Mouse (Mus musculus): ENCODE data around the gene Rab31. TPM values are rescaled to one million over a fixed set of nuclear protein-coding genes. Genes with fewer than 3 reads are reported as not detected.

Rab31 gene
- total and polyA plus RNA-seq, 3 experiments = 0.79 to 2.8 (median 1.2) TPM

DNA sequence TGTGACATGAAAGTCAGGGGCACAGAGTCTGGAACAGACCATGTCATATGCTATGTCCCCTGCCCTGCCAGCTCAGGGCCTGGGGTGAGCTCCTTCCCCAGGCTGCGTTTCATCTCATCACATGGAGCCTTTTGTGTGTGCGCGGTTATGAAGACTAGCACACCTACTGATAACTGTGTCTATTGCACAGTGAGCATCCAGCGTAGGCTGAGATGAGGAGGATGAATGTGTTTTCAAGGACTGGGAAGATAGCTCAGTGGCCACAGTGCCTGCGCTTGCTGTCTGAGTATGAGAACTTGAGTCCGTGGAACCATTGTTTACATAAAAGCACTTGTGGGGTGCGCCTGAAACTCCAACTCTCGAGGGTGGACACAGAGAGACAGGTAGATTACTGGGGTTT is 96.0 kb downstream of the Rab31 start:
- H3K27ac ChIP-seq (ENCODE audit: insufficient read depth, low read depth) = no peak overlapping the region

DNA sequence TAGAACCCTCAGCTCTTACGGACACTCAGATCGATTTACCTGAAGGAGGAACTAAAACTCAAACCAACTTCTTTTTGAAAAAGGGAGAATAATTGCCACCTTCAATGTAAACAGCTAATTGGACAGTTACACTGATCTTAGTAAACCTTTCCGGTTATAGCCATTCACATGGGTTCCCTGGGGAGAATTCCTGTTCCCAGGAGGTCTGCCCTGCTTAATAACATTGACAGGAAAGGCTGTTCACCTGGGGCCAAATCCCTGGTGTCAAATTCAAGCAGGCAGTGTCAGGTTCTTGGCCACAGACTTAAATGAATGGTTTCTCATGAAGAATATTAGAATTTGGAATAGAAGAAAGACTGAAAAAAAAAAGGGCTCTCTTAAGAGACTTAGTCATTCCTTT is 96.6 kb downstream of the Rab31 start:
- DNase-seq (ENCODE audit: extremely low read depth) = no peak
- dilution Hi-C loops (cut with MboI; ENCODE audit: extremely low pct_ligation_motif_present, extremely low pct_unique_long_range_greater_than_20kb, low sequenced_read_pairs) = no loop called here
- no peak overlapping the region for H3K27ac ChIP-seq (ENCODE audit: insufficient read depth, low read depth)
- no peaks in the 10 kb centered on the region for H3K27me3 ChIP-seq (replicated peaks)
- H3K4me1 ChIP-seq (ENCODE audit: control insufficient read depth in 1 of 2, insufficient read depth in 2 of 2) = peaks cover 5 to 19% of the 10 kb centered on the region in 2 experiments; a peak in 3 of 4 replicates
- in situ Hi-C loops (cut with MboI; ENCODE audit: low pct_ligation_motif_present, low pct_unique_long_range_greater_than_20kb, low sequenced_read_pairs) = no loop called here
- H3K79me2 ChIP-seq (replicated peaks; ENCODE audit: control insufficient read depth, extremely low read depth, insufficient read depth, poor library complexity, severe bottlenecking) = no peaks in the 10 kb centered on the region
- TF ChIP-seq EP300 (IDR thresholded peaks at IDR 0.05; ENCODE audit: low read length) (no peak), CHD2 (IDR thresholded peaks at IDR 0.05; ENCODE audit: low read length) (no peak), E2F4 (IDR thresholded peaks at IDR 0.05; ENCODE audit: insufficient replicate concordance, low read depth, low read length) (no peak), MYC (IDR thresholded peaks at IDR 0.05; ENCODE audit: low read depth, low read length) (no peak), KAT2A (IDR thresholded peaks at IDR 0.05; ENCODE audit: insufficient replicate concordance, low read length) (no peak), USF1 (IDR thresholded peaks at IDR 0.05; ENCODE audit: low read depth, low read length) (no peak), TBP (conservative IDR thresholded peaks at IDR 0.05; ENCODE audit: low read depth, low read length) (no peak), SIN3A (IDR thresholded peaks at IDR 0.05; ENCODE audit: low read length) (no peak), CTCF (conservative IDR thresholded peaks at IDR 0.05 in 1 of 2, IDR thresholded peaks at IDR 0.05 in 1 of 2; ENCODE audit: low read depth in 2 of 2, low read length in 2 of 2) (no peak), ZC3H11A (IDR thresholded peaks at IDR 0.05; ENCODE audit: low read depth, low read length) (no peak)
- H3K9ac ChIP-seq (ENCODE audit: insufficient read depth, low read depth) = no peak overlapping the region
- no peaks in the 10 kb centered on the region for H3K9me3 ChIP-seq (replicated peaks; ENCODE audit: low read length)
- no peaks in the 10 kb centered on the region for H3K36me3 ChIP-seq (replicated peaks in 1 of 2; ENCODE audit: control insufficient read depth in 1 of 2, insufficient read depth in 1 of 2, low read length in 1 of 2)
- no peak overlapping the region for H3K4me3 ChIP-seq (replicated peaks in 1 of 3; ENCODE audit: low read depth in 2 of 3, low read length in 2 of 3, poor library complexity in 1 of 3)
- no peak overlapping the region for H3K4me2 ChIP-seq (ENCODE audit: insufficient read depth, low read depth, poor library complexity, severe bottlenecking)

More for the DNA sequence above, 96.0 kb downstream of the Rab31 start:
- Histone ChIP-seq H3K27me3 (replicated peaks) (no peaks in the 10 kb centered on the region), H3K36me3 (replicated peaks in 1 of 2; ENCODE audit: control insufficient read depth in 1 of 2, insufficient read depth in 1 of 2, low read length in 1 of 2) (no peaks in the 10 kb centered on the region), H3K9ac (ENCODE audit: insufficient read depth, low read depth) (no peak overlapping the region), H3K4me2 (ENCODE audit: insufficient read depth, low read depth, poor library complexity, severe bottlenecking) (no peak overlapping the region), H3K4me1 (ENCODE audit: control insufficient read depth in 1 of 2, insufficient read depth in 2 of 2) (peaks cover 6 to 20% of the 10 kb centered on the region in 2 experiments; a peak in 3 of 4 replicates), H3K79me2 (replicated peaks; ENCODE audit: control insufficient read depth, extremely low read depth, insufficient read depth, poor library complexity, severe bottlenecking) (no peaks in the 10 kb centered on the region), H3K4me3 (replicated peaks in 1 of 3; ENCODE audit: low read depth in 2 of 3, low read length in 2 of 3, poor library complexity in 1 of 3) (no peak overlapping the region), H3K9me3 (replicated peaks; ENCODE audit: low read length) (no peaks in the 10 kb centered on the region)
- in situ Hi-C loops (cut with MboI; ENCODE audit: low pct_ligation_motif_present, low pct_unique_long_range_greater_than_20kb, low sequenced_read_pairs) = no loop called here
- no peak for DNase-seq (ENCODE audit: extremely low read depth)
- no peak for TF ChIP-seq ZKSCAN1 (IDR thresholded peaks at IDR 0.05; ENCODE audit: borderline replicate concordance, low read depth, low read length)
- no peak for TF ChIP-seq HCFC1 (IDR thresholded peaks at IDR 0.05; ENCODE audit: low read depth, low read length)
- TF ChIP-seq SIN3A (IDR thresholded peaks at IDR 0.05; ENCODE audit: low read length) = no peak
- no peak for TF ChIP-seq USF2 (conservative IDR thresholded peaks at IDR 0.05; ENCODE audit: low read depth, low read length)
- no peak for TF ChIP-seq POLR2AphosphoS2 (IDR thresholded peaks at IDR 0.05; ENCODE audit: low read depth, low read length)
- TF ChIP-seq IRF4 (IDR thresholded peaks at IDR 0.05; ENCODE audit: low read depth, low read length) = no peak
- no peak for TF ChIP-seq E2F4 (IDR thresholded peaks at IDR 0.05; ENCODE audit: insufficient replicate concordance, low read depth, low read length)
- TF ChIP-seq RCOR1 (conservative IDR thresholded peaks at IDR 0.05; ENCODE audit: low read depth, low read length) = no peak
- dilution Hi-C loops (cut with MboI; ENCODE audit: extremely low pct_ligation_motif_present, extremely low pct_unique_long_range_greater_than_20kb, low sequenced_read_pairs) = no loop called here

Data from CH12.LX (cell line).